Mouse (Mus musculus): Measurements from ENCODE around the gene Vta1. TPM values are rescaled to one million over a fixed set of nuclear protein-coding genes. Genes with fewer than 3 reads are reported as not detected.

Vta1 gene
- total RNA-seq, 2 experiments from 2014 or later: 33.1 to 36.3 TPM

Other genes starting within 250 kb of the Vta1 start
- 1 to 10 TPM; 3.2 to 3.3 TPM for gene Adgrg6, start 159.9 kb downstream of the Vta1 start, total RNA-seq (2021)
- gene Nmbr, start within 50 bp of the Vta1 start, total RNA-seq (2021): under 1 TPM in 1 of 2 experiments, not detected in 1; 0.14 TPM
- not detected for gene Gje1, start 12.7 kb upstream of the Vta1 start, total RNA-seq (2021)

Measured in gastrocnemius, postnatal 10 days (tissue).